Mouse (Mus musculus): ENCODE results near the gene Tmem259. TPM values are rescaled to one million over a fixed set of nuclear protein-coding genes. Genes with fewer than 3 reads are reported as not detected.

Tmem259 gene
- polyA plus RNA-seq, 1 experiment from 2014 or later, result 16.1 TPM

DNA sequence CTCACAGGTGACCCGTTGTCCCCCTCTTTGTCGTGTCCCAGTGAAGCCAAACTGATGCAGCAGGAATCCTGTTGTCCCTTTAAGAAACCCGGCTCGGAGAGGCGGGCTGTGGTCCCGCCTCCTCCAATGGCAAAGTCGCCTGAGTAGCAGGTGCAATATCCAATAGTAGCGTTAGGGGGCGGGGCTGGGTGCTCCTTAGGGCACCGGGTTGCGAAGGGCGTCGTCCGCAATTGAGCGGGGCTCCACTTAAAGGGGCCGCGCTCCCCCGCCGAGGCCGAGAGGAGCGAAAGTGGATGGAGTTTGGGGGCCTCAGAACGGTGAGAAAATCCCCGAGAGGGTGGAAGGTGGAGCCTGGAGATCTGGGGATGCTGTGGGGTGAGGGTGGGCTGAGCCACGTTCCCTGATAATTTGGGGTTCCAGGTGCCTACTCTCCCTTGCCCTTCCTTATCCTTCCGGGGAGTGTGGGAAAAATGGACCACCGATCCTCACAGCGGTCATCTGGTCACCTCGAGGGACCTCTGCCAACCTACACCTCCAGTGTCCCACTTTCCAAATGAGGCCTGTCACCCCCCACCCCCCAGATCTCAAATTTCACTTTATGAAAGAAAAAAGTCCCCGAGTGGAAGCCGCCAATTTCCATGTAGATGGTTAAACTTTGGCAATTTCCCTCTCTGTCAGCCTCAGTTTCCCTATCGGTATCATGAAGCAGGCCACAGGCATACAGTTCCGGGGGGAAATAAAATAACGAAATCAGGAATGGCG is 12.3 kb upstream of the Tmem259 start, which contains the start of gene Abca7:
Gene Abca7, plus strand, starts transcription at position 223 of the 762 bp plus-strand sequence.
- peak within 1 kb of the TSS; percentile 42 for H3K4me3 ChIP-seq (ENCODE audit: low read depth, low read length)
- no peaks in the 10 kb centered on the region for H3K27me3 ChIP-seq (ENCODE audit: control insufficient read depth, insufficient read depth, low read length)
- H3K4me1 ChIP-seq (ENCODE audit: control insufficient read depth, insufficient read depth, low read length), result peaks cover 5% of the 10 kb centered on the region; the same call in 1 of the 2 replicates
- H3K9me3 ChIP-seq (ENCODE audit: control insufficient read depth, low read length), result peaks cover 3% of the 10 kb centered on the region; the same call in 1 of the 2 replicates
- ATAC-seq (ENCODE audit: insufficient read depth, low FRiP score, low TSS enrichment) (peak; percentile 75), DNase-seq (ENCODE audit: low spot score) (peak; percentile 97)
- no peaks in the 10 kb centered on the region; the same call in 1 of the 2 replicates for H3K36me3 ChIP-seq (ENCODE audit: control insufficient read depth, insufficient read depth, low read length)
- WGBS, result under 1% methylated on average over 34 of the region's 34 CpGs
- peak within 1 kb of the TSS; percentile 64 for H3K4me2 ChIP-seq (ENCODE audit: low read depth)
- peak within 1 kb of the TSS; percentile 41 for H3K9ac ChIP-seq (ENCODE audit: low read length)
- peak within 1 kb of the TSS; percentile 23; the same call in 1 of the 2 replicates for H3K27ac ChIP-seq (ENCODE audit: low read depth, low read length)

DNA sequence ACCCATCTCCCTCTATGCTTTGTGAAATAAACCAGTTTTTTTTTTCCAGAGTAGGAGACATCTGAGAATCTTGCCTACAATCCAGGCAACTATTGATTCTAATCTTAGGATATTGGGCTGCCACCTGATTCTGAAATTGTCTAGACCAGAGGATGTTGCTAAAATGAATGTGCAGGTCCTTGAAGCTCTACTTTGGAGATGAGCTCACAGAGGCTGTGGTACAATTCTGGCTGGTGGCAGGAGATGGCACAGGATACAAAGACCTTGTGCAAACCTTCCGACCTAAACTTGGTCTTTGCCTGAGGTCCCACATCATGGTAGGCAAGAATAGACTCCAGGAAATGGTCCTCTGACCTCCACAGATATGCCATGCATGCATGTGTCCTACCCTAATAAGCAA is 11.5 kb upstream of the Tmem259 start:
- no peak overlapping the region for H3K4me3 ChIP-seq (ENCODE audit: low read depth, low read length)
- DNase-seq (ENCODE audit: low spot score) (no peak), ATAC-seq (ENCODE audit: insufficient read depth, low FRiP score, low TSS enrichment) (no peak)
- H3K9ac ChIP-seq (ENCODE audit: low read length), result no peak overlapping the region
- 94% methylated on average over 1 of the region's 1 CpGs for whole genome bisulfite sequencing
- H3K4me1 ChIP-seq (ENCODE audit: control insufficient read depth, insufficient read depth, low read length), result peaks cover 5% of the 10 kb centered on the region; the same call in 1 of the 2 replicates
- no peak overlapping the region for H3K4me2 ChIP-seq (ENCODE audit: low read depth)
- H3K36me3 ChIP-seq (ENCODE audit: control insufficient read depth, insufficient read depth, low read length), result no peaks in the 10 kb centered on the region; the same call in 1 of the 2 replicates
- no peaks in the 10 kb centered on the region for H3K27me3 ChIP-seq (ENCODE audit: control insufficient read depth, insufficient read depth, low read length)
- no peak overlapping the region for H3K27ac ChIP-seq (ENCODE audit: low read depth, low read length)
- H3K9me3 ChIP-seq (ENCODE audit: control insufficient read depth, low read length), result peaks cover 5% of the 10 kb centered on the region; the same call in 1 of the 2 replicates

DNA sequence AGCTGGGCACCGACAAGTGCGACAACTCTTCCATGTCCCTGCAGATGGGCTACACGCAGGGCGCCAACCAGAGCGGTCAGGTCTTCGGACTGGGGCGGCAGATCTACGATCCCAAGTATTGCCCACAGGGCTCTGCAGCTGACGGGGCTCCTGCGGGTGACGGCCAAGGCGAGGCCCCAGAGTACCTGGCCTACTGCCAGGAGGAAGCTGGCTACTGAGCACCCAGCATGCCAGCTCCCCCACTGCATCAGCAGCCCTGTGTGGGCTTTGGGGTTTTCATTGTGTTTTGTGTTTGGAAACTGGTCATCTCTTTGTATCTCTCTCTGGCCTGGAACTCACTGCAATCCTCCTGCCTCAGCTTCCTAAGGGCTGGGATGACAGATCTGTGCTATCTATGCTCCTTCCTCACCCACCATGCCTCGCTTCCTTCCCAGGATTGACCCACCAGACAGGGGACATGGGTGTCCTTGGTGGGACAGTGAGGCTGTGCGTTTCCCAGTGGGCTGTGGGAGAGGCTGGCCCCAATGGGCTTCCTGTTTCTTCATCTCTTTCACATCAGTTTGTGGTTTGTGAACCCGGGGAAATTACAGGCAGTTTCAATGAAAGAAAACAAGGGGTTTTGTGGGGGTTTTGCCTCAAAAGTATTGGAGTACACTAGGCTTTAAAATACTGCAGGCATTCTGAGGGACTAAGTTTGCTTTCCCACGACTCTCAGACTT is 10.4 kb upstream of the Tmem259 start:
- Histone ChIP-seq H3K4me1 (ENCODE audit: control insufficient read depth, insufficient read depth, low read length) (peaks cover 5% of the 10 kb centered on the region; the same call in 1 of the 2 replicates), H3K36me3 (ENCODE audit: control insufficient read depth, insufficient read depth, low read length) (no peaks in the 10 kb centered on the region; the same call in 1 of the 2 replicates), H3K27ac (ENCODE audit: low read depth, low read length) (no peak overlapping the region), H3K9me3 (ENCODE audit: control insufficient read depth, low read length) (peaks cover 5% of the 10 kb centered on the region; the same call in 1 of the 2 replicates), H3K27me3 (ENCODE audit: control insufficient read depth, insufficient read depth, low read length) (peaks cover 7% of the 10 kb centered on the region), H3K4me2 (ENCODE audit: low read depth) (no peak overlapping the region), H3K9ac (ENCODE audit: low read length) (no peak overlapping the region), H3K4me3 (ENCODE audit: low read depth, low read length) (no peak overlapping the region; the same call in 1 of the 2 replicates)
- WGBS, result 88% methylated on average over 16 of the region's 16 CpGs
- DNase-seq (ENCODE audit: low spot score) (no peak), ATAC-seq (ENCODE audit: insufficient read depth, low FRiP score, low TSS enrichment) (no peak)

- 82% methylated on average over 6 of the region's 6 CpGs for WGBS
- H3K27ac ChIP-seq (ENCODE audit: low read depth, low read length), result no peak overlapping the region
- no peak overlapping the region for H3K4me3 ChIP-seq (ENCODE audit: low read depth, low read length)
- no peak overlapping the region for H3K4me2 ChIP-seq (ENCODE audit: low read depth)
- H3K4me1 ChIP-seq (ENCODE audit: control insufficient read depth, insufficient read depth, low read length), result peaks cover 7% of the 10 kb centered on the region; the same call in 1 of the 2 replicates
- ATAC-seq (ENCODE audit: insufficient read depth, low FRiP score, low TSS enrichment) (no peak), DNase-seq (ENCODE audit: low spot score) (no peak)
- H3K27me3 ChIP-seq (ENCODE audit: control insufficient read depth, insufficient read depth, low read length), result peaks cover 32% of the 10 kb centered on the region
- H3K9ac ChIP-seq (ENCODE audit: low read length), result no peak overlapping the region
- H3K9me3 ChIP-seq (ENCODE audit: control insufficient read depth, low read length), result peaks cover 5% of the 10 kb centered on the region; the same call in 1 of the 2 replicates
- no peaks in the 10 kb centered on the region; the same call in 1 of the 2 replicates for H3K36me3 ChIP-seq (ENCODE audit: control insufficient read depth, insufficient read depth, low read length)
These were observed 7.4 kb upstream of the Tmem259 start for GRCm38 (mm10) chr10:79991548-79991947.

GRCm38 (mm10) chr10:79991099-79991498 is 7.0 kb upstream of the Tmem259 start:
- no peak for ATAC-seq (ENCODE audit: insufficient read depth, low FRiP score, low TSS enrichment)
- Histone ChIP-seq H3K36me3 (ENCODE audit: control insufficient read depth, insufficient read depth, low read length) (no peaks in the 10 kb centered on the region; the same call in 1 of the 2 replicates), H3K9ac (ENCODE audit: low read length) (no peak overlapping the region), H3K9me3 (ENCODE audit: control insufficient read depth, low read length) (peaks cover 5% of the 10 kb centered on the region; the same call in 1 of the 2 replicates), H3K4me1 (ENCODE audit: control insufficient read depth, insufficient read depth, low read length) (peaks cover 7% of the 10 kb centered on the region; the same call in 1 of the 2 replicates), H3K4me3 (ENCODE audit: low read depth, low read length) (no peak overlapping the region), H3K27me3 (ENCODE audit: control insufficient read depth, insufficient read depth, low read length) (peaks cover 32% of the 10 kb centered on the region), H3K27ac (ENCODE audit: low read depth, low read length) (no peak overlapping the region), H3K4me2 (ENCODE audit: low read depth) (no peak overlapping the region)
- DNase-seq (ENCODE audit: low spot score), result no peak
- WGBS, result 50% methylated on average over 12 of the region's 12 CpGs

DNA sequence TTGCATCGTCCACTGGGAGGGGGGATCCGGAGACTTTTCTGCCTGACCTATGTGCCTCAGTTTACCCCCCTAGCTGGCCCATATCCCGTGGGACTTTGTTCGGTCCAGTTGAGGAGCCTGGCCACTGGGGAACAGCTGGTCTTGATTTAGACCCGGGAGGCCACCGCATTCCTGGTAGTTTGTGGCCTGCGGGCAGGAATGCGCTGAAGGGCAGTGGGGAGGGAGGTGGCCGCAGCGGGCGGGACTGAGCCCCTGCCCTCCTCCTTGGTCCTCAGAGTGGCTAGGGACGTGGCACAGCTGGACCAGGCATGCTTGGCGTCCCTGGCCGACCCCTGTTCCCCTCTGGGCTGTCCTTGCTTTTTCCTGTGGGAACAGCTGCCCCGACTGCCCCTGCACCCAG is 5.7 kb upstream of the Tmem259 start:
- H3K9me3 ChIP-seq (ENCODE audit: control insufficient read depth, low read length), result peaks cover 5% of the 10 kb centered on the region; the same call in 1 of the 2 replicates
- WGBS, result 17% methylated on average over 15 of the region's 15 CpGs
- peaks cover 7% of the 10 kb centered on the region; the same call in 1 of the 2 replicates for H3K4me1 ChIP-seq (ENCODE audit: control insufficient read depth, insufficient read depth, low read length)
- H3K27ac ChIP-seq (ENCODE audit: low read depth, low read length), result no peak overlapping the region
- peak overlapping the region; percentile 37 for H3K9ac ChIP-seq (ENCODE audit: low read length)
- peaks cover 32% of the 10 kb centered on the region for H3K27me3 ChIP-seq (ENCODE audit: control insufficient read depth, insufficient read depth, low read length)
- H3K4me3 ChIP-seq (ENCODE audit: low read depth, low read length), result peak overlapping the region; percentile 55
- no peak for ATAC-seq (ENCODE audit: insufficient read depth, low FRiP score, low TSS enrichment)
- no peak for DNase-seq (ENCODE audit: low spot score)
- no peaks in the 10 kb centered on the region; the same call in 1 of the 2 replicates for H3K36me3 ChIP-seq (ENCODE audit: control insufficient read depth, insufficient read depth, low read length)
- peak overlapping the region; percentile 47 for H3K4me2 ChIP-seq (ENCODE audit: low read depth)

GRCm38 (mm10) chr10:79989272-79989786 is 5.2 kb upstream of the Tmem259 start:
- H3K9ac ChIP-seq (ENCODE audit: low read length), result no peak overlapping the region; the same call in 1 of the 2 replicates
- peaks cover 32% of the 10 kb centered on the region for H3K27me3 ChIP-seq (ENCODE audit: control insufficient read depth, insufficient read depth, low read length)
- peak overlapping the region; percentile 47 for H3K4me2 ChIP-seq (ENCODE audit: low read depth)
- DNase-seq (ENCODE audit: low spot score) (no peak), ATAC-seq (ENCODE audit: insufficient read depth, low FRiP score, low TSS enrichment) (no peak)
- peak overlapping the region; percentile 55 for H3K4me3 ChIP-seq (ENCODE audit: low read depth, low read length)
- no peaks in the 10 kb centered on the region; the same call in 1 of the 2 replicates for H3K36me3 ChIP-seq (ENCODE audit: control insufficient read depth, insufficient read depth, low read length)
- H3K9me3 ChIP-seq (ENCODE audit: control insufficient read depth, low read length), result peaks cover 5% of the 10 kb centered on the region; the same call in 1 of the 2 replicates
- H3K27ac ChIP-seq (ENCODE audit: low read depth, low read length), result no peak overlapping the region
- 43% methylated on average over 8 of the region's 8 CpGs for WGBS
- H3K4me1 ChIP-seq (ENCODE audit: control insufficient read depth, insufficient read depth, low read length), result peaks cover 7% of the 10 kb centered on the region; the same call in 1 of the 2 replicates

All from neural tube, embryonic 11.5 days (tissue).